Mouse (Mus musculus) spleen, embryonic (tissue): ENCODE measurements around the gene Prkcb.

Source experiments
- CTCF ChIA-PET: fragments of 350-600 bp; sonication (Branson Sonifier 250); formaldehyde crosslinking; loops from one replicate; lab custom pipeline; 2022; lab: Charles Lee

The Prkcb gene

DNA sequence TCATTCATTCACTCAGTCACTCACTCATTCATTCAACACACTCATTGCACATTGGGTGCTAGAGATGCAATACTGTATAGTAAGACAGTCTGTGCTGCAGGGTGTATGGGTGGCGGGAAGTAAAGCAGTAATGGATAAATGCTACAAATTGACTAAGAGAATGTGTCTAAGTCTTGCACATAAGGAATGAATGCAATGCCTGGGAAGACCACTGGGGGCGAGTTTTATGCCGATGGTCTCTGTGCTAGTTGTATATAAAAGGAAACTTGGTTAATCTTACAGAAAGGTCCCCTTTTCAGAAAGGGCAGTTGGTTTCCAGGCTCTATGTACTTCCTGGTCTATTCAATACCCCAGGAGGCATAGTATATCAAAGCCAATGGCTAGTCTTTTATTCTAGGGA, 102.8 kb downstream of the Prkcb start:
- CTCF ChIA-PET: no interaction called here

DNA sequence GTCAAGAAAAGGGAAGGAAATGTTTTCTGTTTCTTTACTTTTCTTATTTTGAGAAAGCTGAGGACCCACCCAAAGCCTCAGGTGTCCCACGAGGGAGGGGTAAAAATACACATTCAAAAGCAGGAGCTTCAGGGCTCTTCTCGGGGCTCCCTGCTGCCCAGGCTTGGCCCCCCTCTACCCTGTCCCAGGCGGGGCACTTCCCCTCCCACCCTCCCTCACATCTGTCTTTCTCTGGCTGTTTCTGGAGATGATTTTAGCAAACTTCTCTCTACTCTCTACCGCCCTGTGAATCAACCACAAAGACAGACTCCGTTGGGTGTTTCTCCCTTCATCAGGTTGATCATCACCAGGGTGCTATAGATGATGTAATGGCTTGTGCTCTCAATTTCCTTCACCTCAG, 105.4 kb downstream of the Prkcb start:
- CTCF ChIA-PET: interaction anchor here (0.7 to 1.4 kb wide), 3 partner anchors 17 to 1358 kb away, joined by 3 to 4 read pairs (median 3); no protein-coding TSS in a partner anchor

DNA sequence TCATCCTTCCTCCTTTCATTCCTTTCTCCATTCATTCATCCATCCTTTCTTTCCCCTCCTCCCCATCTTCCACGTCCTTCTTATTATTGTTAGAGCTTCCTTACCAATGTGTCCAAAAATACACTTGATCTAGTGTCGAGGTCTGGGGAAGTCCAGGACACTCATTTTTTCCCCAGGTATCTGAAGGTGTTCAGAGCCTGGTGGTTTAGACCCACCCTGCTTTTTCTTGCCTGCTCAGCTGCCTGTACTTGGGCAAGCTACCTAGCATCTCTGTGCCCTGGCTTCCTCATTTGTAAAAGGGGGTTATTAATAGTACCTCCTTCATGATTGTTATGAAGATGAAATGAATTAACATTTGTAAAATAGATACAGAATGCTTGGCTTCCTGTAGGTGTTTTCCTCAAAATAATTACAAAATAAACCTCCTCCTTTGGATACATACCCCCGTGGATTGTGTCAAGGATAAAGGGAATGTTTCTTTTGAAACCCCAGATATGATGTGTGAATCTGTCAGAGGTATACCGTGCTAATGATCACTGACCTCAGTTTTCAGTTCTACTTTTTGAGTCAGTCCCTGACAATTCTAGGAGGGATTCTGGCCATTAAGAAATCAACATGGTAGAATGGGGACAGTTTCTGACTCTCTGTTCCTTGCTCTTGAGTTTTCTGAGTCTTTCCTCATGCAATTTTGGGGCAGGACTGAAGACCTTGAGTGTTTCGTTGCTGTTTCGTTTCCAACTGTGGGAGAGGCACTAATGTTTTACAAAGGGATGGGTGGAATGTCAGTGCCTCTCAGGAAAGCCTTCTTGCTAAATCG, 106.8 kb downstream of the Prkcb start:
- CTCF ChIA-PET: interaction anchor here (0.5 to 1.4 kb wide), 3 partner anchors 19 to 125 kb away, joined by 3 to 6 read pairs (median 3); no protein-coding TSS in a partner anchor

DNA sequence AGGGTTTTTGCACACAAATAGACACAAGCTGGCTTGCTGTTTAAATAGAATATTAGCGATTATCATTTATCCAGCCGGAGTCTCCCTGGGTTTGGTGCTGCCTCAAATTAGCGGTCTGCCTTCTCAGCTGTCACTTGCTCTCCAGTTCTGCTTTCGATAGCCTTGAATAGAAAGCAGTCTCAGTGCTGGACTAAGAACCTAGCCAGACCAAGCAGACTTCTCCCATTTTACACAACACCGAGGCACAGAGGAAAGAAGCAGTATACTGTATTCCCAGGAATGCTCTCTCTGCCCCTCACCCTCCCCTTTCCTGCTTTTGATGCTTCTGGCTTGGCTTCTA, 107.4 kb downstream of the Prkcb start:
- CTCF ChIA-PET: interaction anchor here (0.5 to 0.6 kb wide), 2 partner anchors 14 to 126 kb away, joined by 3 to 6 read pairs; no protein-coding TSS in a partner anchor

DNA sequence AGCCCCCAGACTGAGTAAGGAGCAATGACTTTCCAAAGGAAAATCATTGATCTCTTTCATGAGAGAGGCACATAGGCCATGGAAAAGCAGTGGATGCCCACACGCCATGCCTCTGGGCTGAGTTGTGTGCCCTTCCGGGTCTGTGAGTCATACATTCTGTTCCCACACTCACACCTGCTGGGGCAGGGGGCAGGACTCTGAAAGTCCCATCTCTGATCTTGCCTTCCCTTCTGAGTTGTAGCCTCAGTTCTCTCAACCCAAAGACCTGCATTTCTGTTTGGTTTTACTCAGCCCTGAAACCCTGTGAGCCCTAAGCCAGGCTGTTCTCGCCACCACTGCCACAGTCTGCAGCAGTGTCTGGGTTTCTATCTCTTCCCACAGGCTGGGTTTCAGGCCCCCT, 109.1 kb downstream of the Prkcb start:
- CTCF ChIA-PET: no interaction called here

DNA sequence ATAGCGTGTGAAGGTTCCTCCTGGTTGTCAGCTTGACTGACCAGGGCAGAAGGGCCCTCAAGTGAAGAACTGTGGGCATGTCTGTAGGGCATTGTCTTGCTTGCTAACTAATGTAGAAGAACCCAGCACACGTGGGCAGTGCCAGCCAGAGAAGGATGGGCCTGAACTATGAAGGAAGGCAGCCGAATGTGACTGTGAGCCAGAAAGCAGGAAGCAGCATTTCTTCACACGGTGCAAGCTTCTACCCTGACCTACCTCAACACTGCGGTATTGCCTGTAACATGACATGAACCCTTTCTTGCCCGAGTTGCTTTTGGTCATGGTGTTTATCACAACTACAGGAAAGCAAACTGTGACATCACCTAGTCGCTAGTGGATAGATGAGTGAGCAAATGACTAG, 113.5 kb downstream of the Prkcb start:
- CTCF ChIA-PET: interaction anchor here (0.5 kb wide), 1 partner anchor 103 kb away, joined by 3 read pairs; no protein-coding TSS in a partner anchor

DNA sequence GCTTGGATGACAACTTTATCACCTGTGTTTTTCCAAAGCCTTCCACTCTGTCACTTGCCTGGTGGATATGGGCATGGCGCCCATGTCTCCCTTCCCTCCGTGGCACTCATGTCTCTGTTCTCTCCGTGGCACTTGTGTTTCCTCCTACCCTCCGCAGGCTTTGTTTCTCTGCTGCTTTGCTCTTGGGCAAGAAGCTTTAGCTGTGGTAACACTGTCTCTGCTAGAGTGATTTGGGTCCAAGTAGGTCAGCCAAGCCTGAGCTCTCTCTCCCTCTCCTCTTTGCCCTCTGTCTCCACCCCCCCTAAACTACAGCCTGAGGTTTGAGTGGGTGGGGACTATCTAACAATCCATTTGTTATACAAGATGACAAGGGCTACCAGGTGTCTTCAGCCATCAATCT, 114.8 kb downstream of the Prkcb start:
- CTCF ChIA-PET: no interaction called here

DNA sequence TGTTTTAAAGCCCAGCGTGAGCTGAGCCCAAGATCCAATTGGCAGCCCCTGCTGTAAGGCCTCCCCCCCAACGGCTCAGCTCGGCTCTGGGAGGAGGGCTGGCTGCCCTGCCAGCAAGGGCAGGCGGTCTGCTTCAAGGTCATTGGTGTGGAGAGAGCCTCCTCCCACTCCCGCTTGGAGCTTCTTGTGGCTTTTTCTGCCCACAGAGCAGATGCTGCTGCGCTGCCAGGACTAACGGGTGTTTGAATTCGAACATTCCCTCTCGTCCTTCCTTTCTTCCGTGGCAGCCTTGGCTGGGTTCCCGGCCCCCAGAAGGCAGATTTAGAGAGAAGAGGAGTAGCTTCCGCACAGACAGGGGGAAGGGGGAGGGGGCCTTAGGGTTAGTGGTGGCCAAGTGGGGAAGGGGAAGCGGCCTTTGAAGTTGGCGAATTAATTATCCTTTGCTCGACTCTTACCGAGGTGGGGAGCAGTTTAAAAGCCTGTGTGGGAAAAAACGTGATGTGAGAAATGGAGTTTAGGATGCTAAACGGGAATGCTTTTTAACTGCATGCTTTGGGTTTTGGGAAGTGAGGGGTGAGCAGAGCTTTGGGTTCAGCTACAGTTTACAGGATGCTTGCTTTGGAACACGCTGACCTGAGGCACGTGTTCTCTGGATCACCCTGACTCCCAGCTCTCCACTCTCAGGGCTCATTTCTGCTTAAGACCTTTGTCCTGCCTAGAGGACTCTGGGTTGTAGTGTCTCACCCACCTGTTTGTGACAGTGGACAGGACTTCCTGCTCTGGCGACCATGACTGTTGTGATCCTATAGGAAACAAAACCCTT, 116.2 kb downstream of the Prkcb start:
- CTCF ChIA-PET: interaction anchor here (0.5 to 0.7 kb wide), 4 partner anchors 11 to 317 kb away, joined by 3 to 10 read pairs (median 8); no protein-coding TSS in a partner anchor

DNA sequence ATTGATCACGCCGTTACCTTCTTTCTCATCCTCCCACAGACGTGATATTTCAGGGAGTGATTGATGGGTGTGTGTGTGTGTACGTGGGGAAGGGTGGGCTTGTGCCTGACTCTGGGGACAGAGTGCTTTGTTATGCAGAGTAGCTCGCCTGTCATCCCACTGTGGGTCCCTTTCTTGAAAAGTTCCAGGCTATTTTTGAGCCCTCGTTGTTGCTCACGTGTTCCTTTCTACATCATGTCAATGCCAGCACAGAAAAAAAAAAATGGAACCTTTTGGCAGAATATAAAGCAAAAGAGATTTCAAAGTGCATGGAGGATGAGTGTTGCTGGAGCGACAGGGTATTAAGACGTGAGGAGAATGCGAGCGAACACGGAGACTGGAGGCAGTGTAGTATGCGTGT, 118.1 kb downstream of the Prkcb start:
- CTCF ChIA-PET: no interaction called here

DNA sequence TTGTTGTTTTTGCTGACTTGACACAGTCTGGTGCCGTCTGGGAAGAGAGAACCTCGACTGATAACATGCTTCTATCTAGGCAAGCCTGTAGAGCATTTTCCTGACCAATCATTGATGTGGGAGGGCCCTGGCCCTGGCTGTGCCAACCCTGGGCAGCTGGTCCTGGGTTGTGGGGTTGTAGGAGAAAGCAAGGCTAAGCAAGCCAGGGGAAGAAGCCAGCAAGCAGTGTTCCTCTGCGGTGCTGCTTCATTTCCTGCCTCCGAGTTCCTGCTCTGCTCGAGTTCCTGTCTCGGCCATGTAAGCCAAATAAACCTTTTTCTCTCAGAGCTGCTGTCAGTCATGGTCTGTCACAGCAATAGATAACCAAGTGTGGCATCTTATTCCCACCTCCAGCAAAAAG, 121.4 kb downstream of the Prkcb start:
- CTCF ChIA-PET: interaction anchor here (0.5 kb wide), 1 partner anchor 305 kb away, joined by 3 read pairs; no protein-coding TSS in a partner anchor

DNA sequence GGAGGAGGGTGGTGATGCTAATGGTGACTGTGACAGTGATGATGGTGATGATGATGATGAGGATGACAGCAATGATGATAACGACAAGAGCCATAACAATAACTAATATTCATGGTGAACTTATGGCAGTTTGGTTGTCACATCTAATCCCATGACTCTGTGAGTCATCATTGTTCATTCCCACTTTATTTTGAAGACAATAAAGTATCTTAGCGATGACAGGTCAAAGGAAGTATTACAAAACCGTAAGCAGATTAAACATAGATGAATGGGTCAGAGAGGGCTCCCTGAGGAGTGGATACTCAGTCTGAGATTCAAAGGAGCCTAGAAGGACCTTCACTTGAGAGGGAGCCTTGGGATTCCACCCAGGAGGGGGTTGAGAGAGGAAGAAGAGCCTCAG, 122.3 kb downstream of the Prkcb start:
- CTCF ChIA-PET: no interaction called here

DNA sequence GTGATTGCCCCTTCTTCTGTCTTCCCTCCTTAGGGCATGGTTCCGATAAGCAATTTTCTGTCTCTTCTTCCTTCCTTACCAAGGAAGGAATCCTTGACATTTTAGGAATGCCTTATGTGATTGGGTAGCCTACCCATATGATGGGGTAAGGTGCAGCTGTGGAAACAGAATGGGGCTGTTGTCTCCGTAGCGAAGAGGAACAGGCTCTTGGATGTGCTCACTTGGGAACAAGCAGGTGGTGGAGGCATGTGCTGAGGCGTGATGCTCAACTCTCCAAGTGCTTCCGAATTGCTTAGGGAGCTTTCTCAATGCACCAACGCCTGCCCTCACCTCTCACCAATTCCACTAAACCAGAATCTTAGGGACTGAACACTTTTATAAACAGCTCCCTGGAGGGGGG, 124.7 kb downstream of the Prkcb start:
- CTCF ChIA-PET: no interaction called here

DNA sequence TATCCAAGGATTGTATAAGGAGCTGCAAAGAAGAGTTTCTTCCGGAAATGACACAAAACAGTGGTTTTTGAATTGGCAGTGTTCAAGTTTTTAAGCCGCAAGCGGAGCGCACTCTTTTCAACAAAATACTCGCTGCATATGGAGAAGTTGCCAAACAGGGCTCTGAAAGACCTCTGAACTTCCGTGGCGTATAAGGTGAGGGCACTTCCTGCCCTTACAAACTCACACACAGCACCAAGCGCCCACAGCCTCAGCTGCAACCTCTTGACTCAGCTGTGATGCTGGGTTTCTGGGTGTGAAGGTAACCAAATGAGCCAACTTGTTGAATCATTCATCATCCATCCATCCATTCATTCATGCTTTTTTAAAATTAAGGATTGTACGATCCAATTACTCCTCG, 125.6 kb downstream of the Prkcb start:
- CTCF ChIA-PET: no interaction called here

DNA sequence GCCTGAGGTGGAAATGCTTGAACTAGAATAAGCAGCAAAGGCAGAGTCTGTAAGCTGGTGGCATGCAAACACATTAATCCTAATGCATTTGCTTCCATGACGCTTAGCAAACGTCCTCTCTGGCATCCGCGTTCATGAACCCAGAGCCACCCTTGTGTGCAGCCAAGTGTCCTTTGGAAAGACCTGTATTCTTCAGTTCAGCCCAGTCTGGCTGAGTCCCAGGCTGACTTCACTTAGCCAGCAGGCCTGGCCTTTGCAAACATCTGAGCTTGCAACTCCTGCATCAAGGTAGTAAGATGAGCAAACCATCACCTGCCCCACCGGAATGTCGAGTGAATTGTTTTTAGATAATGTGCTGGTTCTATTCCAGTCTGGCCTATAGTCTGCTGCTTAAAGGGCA, 126.1 kb downstream of the Prkcb start:
- CTCF ChIA-PET: no interaction called here

DNA sequence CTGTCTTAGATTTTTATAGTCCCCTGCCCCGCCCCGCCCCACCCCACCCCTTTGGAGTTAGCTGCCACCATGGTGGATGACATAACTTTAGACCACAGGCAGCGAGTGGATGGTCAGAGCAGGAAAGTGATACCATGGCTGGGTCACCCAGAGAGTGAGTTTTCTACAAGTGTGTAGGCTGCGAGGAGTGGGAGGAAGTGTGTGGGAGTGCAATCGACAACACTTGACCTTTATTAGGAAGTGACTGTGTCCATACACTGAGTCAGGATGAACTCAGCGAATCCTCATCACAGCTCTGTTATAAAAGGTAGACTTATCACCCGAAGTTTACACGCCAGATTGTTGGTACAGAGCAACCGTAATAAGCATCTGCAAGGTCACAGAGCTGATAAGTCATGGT, 126.8 kb downstream of the Prkcb start:
- CTCF ChIA-PET: interaction anchor here (0.8 kb wide), 1 partner anchor 10 kb away, joined by 5 read pairs; no protein-coding TSS in a partner anchor

DNA sequence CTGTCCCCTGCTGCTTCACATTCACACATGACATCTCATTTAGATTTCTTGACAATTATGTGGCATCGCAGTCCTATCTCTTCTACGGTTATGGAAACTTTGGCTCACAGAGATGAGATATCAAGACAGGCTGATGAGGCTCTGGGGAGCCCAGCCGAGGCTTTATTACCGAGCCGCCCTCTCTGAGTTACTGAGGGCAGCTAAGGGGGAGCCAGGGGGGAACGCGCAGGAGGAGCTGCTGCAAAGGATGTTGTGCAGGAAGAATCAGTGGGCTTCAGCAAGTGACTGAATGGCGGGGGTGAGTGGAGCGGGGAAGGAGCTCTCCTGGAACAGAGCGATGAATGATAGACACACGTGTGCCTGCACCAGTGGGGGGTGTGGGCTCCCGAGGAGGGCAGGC, 127.4 kb downstream of the Prkcb start:
- CTCF ChIA-PET: interaction anchor here (0.6 to 0.8 kb wide), 2 partner anchors 10 to 68 kb away, joined by 5 to 9 read pairs; no protein-coding TSS in a partner anchor

DNA sequence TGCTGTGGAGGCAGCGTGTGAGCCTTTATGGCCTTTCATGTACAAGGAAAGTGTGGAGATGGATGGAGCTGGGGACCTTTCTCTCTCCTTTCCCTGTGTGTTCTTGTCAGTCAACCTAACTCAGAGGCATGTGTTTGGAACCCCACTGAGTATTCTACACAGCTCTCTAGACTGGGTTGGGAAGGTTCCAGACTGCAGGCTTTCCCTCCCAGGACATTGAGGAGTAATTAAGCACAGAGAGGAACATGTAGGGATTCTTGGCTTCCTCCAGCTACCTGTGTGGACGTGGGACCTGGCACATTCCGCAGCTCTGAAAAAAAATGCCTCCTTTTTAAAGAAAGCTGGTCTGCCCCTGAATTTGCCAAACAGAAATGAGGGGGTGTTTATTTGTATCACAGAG, 130.0 kb downstream of the Prkcb start:
- CTCF ChIA-PET: interaction anchor here (0.6 kb wide), 1 partner anchor 23 kb away, joined by 3 read pairs; no protein-coding TSS in a partner anchor

DNA sequence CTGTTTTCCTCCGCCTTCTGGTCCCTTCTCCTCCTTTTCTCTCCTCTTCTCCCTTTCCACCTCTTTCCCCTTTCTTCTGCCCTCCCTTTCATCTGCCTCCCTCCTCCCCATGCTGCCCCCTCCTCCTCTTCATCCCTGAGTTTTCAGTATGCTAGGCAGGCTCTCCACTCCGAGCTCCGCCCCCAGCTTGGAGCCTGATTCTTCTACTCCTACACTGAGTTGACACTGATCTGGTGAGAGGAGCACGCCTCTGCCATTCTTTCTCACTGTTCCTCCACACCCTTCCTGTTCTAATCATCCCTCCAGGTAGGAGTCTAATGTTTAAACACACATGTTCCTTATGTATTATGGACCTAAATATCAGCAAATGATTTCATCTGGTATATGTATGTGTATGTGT, 135.3 kb downstream of the Prkcb start:
- CTCF ChIA-PET: no interaction called here

DNA sequence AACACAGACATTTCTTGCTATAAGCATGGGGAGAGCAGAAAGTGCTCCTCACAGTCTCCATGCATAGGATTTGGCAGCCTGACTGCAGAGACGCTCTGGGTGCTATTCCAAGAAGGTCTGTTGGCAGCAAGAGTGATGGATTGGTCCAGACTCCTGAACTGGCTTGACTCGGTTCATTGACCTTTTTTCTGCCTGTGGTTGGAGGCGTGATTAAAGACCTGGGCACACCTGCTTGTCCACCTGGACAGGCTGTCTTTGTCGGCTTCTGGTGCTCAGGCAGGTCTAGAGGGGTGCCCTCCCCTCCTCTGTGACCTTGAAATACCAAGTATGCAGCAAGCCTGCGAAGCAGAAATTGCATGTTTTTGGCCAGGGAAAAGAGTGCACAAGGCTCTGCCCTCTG, 140.6 kb downstream of the Prkcb start:
- CTCF ChIA-PET: no interaction called here

DNA sequence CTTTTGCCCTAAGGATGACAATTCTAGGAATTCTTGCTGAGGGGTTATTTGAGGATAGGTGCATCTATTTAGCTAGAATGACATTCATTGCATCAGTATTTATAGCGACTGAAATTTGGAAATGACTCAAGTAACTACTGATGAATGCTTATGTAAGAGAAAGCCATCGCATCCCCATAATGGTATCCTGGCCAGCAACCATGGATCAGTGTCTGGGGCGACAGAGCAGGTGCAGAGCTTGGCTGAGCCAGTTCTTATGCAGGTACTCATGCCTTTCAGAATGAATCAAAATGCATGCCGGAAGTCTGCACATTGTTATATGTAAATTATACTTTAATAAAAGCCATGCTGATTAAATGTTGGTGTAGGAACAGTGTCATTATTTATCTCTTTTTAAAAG, 143.8 kb downstream of the Prkcb start:
- CTCF ChIA-PET: no interaction called here

DNA sequence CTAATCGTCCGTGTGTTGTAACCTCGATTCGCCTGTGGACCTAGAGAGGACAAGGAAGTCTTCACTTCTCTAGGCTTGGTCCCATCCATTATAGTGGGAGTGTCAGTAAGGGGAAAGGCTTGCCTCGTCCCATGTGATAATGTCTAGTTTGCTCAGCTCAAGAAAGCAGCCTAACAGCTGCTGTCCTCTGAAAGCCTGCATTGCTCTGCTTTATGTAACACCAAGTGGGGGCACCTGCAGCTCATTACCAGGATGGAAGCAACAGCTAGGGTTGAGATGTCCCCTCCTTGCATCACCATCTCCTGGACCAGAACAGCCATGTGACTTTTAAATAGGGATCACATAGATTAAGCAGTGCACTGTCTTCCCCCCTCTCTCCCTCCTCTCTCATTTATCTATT, 144.8 kb downstream of the Prkcb start:
- CTCF ChIA-PET: no interaction called here

DNA sequence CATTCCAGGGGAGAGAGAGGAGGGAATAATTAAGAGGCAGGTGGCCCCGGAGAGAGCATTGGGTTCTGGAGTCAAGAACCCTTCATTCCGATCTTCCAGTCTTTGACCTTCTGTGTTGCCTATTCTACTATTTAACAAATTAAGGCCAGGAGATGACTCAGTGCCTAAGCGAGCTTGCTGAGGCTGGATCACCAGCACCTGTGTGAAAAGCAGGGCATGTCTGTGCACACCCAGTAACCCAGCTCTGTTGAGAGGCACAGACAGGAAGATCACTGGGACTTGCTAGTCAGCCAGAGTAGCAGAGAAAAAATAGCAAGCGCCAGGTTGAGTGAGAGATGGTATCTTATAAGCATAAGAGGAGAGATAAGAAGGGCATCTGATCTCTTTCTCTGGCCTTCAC, 146.4 kb downstream of the Prkcb start:
- CTCF ChIA-PET: interaction anchor here (0.7 kb wide), 1 partner anchor 203 kb away, joined by 6 read pairs; no protein-coding TSS in a partner anchor
